In genomic region chr5:21131173-21131572, GRCm38 (mm10) we compare ENCODE assay signal across 11 mouse cellular contexts. TPM values are rescaled to one million over a fixed set of nuclear protein-coding genes. Genes with fewer than 3 reads are reported as not detected.
DNase-seq lines count a peak whose midpoint lies in the region; ATAC-seq and TF ChIP-seq lines count a peak whose summit lies in the region.
"Had no signal": no experiment of that assay in that cellular context is flagged by ENCODE, and none has a peak within 500 bp of the region (broad histone marks: within the 10 kb centered on the region; RNA-seq: fewer than 3 reads in every experiment).

No protein-coding gene starts in this region.

- H3K4me1 ChIP-seq in liver, adult 2 months (ENCODE audit: control insufficient read depth, insufficient read depth, low read length), result no peaks in the 10 kb centered on the region; the same call in 1 of the 2 replicates
- no peaks in the 10 kb centered on the region for H3K4me1 ChIP-seq in liver, embryonic 11.5 days (replicated peaks; ENCODE audit: control insufficient read depth, insufficient read depth, low read length)

- DNase-seq in gastrocnemius, postnatal 14 days, result peak; percentile 20
- no peak for DNase-seq in gastrocnemius, adult 8-10 months (ENCODE audit: low spot score in 2 of 2)
- peak; percentile 55 for DNase-seq in liver, adult 2 months (ENCODE audit: extremely low read depth, low read depth, low spot score)
- DNase-seq in liver, embryonic 11.5 days (ENCODE audit: low spot score), result no peak
- no peak for DNase-seq in left cerebral cortex, adult 11 months (ENCODE audit: low spot score)
- no peak for DNase-seq in frontal cortex, adult 2 months (ENCODE audit: extremely low spot score in 1 of 2, low spot score in 1 of 2)
- DNase-seq: midbrain, embryonic 14.5 days; thymus, postnatal 25 days had no signal

- H3K9me3 ChIP-seq in liver, embryonic 11.5 days (ENCODE audit: control insufficient read depth, low read length), result no peaks in the 10 kb centered on the region
- H3K9me3 ChIP-seq: limb, embryonic 15.5 days had no signal

- H3K27ac ChIP-seq in liver, adult 2 months (replicated peaks; ENCODE audit: insufficient read depth, low read depth, low read length), result no peak overlapping the region
- no peak overlapping the region for H3K27ac ChIP-seq in liver, embryonic 11.5 days (ENCODE audit: low read depth, low read length)
- H3K27ac ChIP-seq: limb, embryonic 15.5 days had no signal

- no peaks in the 10 kb centered on the region for H3K36me3 ChIP-seq in liver, adult 2 months (ENCODE audit: control insufficient read depth, insufficient read depth, low read length)
- no peaks in the 10 kb centered on the region for H3K36me3 ChIP-seq in liver, embryonic 11.5 days (ENCODE audit: control insufficient read depth, insufficient read depth, low read length)
- H3K36me3 ChIP-seq: limb, embryonic 15.5 days had no signal

- H3K4me3 ChIP-seq in liver, adult 2 months (ENCODE audit: insufficient read depth, low read depth, low read length), result no peak overlapping the region
- no peak overlapping the region for H3K4me3 ChIP-seq in liver, embryonic 11.5 days (ENCODE audit: low read depth, low read length)
- H3K4me3 ChIP-seq: limb, embryonic 15.5 days had no signal

- intact Hi-C loops in gastrocnemius, postnatal 14 days (cut with DNase I; ENCODE audit: low total_unique reads), result no loop called here

- no peak for ATAC-seq in liver, embryonic 11.5 days (replicated peaks; ENCODE audit: low FRiP score)
- peak; percentile 82 for ATAC-seq in common myeloid progenitor, adult 5-6 weeks (replicated peaks; ENCODE audit: low read depth, poor library complexity, severe bottlenecking)
- ATAC-seq in neutrophil, adult 5-6 weeks (ENCODE audit: extremely low read depth, insufficient number of reproducible peaks, low FRiP score, poor library complexity, severe bottlenecking), result peak; percentile 85

- no peak overlapping the region for H3K9ac ChIP-seq in liver, adult 2 months (ENCODE audit: low read depth, low read length)
- H3K9ac ChIP-seq in liver, embryonic 11.5 days (ENCODE audit: low read depth, low read length), result no peak overlapping the region
- H3K9ac ChIP-seq: limb, embryonic 15.5 days had no signal

- TF ChIP-seq POLR2A in liver, adult 2 months (IDR thresholded peaks at IDR 0.05; ENCODE audit: extremely low read depth, insufficient read depth, low read length), result no peak

- WGBS in liver, adult 2 months, result 86% methylated on average over 2 of the region's 2 CpGs
- 84% methylated on average over 2 of the region's 2 CpGs for WGBS in liver, embryonic 11.5 days

- no peaks in the 10 kb centered on the region for H3K79me2 ChIP-seq in liver, adult 2 months (ENCODE audit: control insufficient read depth, insufficient read depth, low read length)

- H3K4me2 ChIP-seq in liver, embryonic 11.5 days, result no peak overlapping the region
- H3K4me2 ChIP-seq: limb, embryonic 15.5 days had no signal

- H3K27me3 ChIP-seq in liver, adult 2 months (ENCODE audit: control insufficient read depth, insufficient read depth, low read length), result no peaks in the 10 kb centered on the region
- H3K27me3 ChIP-seq in liver, embryonic 11.5 days (replicated peaks; ENCODE audit: control insufficient read depth, insufficient read depth, low read length), result no peaks in the 10 kb centered on the region
- H3K27me3 ChIP-seq: limb, embryonic 15.5 days had no signal

- no peak for TF ChIP-seq CTCF in liver, adult 2 months (IDR thresholded peaks at IDR 0.05; ENCODE audit: low read depth, low read length)

RNA-seq across cellular contexts. Expression of gene Gsap, which starts 54.9 kb away (rescaled TPM):
- 1 to 10 TPM; 2.1 to 2.4 TPM for total RNA-seq in gastrocnemius, postnatal 14 days (2021)
- 1 to 10 TPM in 1 of 4 experiments, under 1 TPM in 3; 0.58 to 1.3 (median 0.79) TPM for total RNA-seq in gastrocnemius, adult 8-10 months (2022)
- total RNA-seq in liver, adult 2 months (2014; rRNA removed), result 42.0 and 45.5 TPM in 2 replicates
- polyA plus RNA-seq in liver, adult 2 months (2012; rRNA removed), result 9.6 and 13.3 TPM in 2 replicates
- 3.9 and 4.1 TPM in 2 replicates for polyA plus RNA-seq in liver, embryonic 11.5 days (2014; fragmentation: Nextera tagmentation; extraction: Ambion mirVana)
- total RNA-seq in common myeloid progenitor, adult 5-6 weeks (2017), result 3.6 and 9.3 TPM in 2 replicates
- 72.9 and 74.7 TPM in 2 replicates for total RNA-seq in neutrophil, adult 5-6 weeks (2017)
- polyA plus RNA-seq in frontal cortex, adult 2 months (2012; rRNA removed), result 15.6 and 17.7 TPM in 2 replicates

Comparison
In these comparisons a context has a peak if more than half of its experiments do, and no peak if none do; other contexts are left out.
1. DNase-seq: peak in gastrocnemius, postnatal 14 days (single experiment) and liver, adult 2 months (single experiment); none in gastrocnemius, adult 8-10 months (0 of 2), liver, embryonic 11.5 days (single experiment), left cerebral cortex, adult 11 months (single experiment) and frontal cortex, adult 2 months (0 of 2).